Mouse (Mus musculus) liver, adult 2 months (tissue): ENCODE data around the gene Numb. TPM values are rescaled to one million over a fixed set of nuclear protein-coding genes. Genes with fewer than 3 reads are reported as not detected.
"Not testable (repeated sequence)": the region's sequence is repeated elsewhere in the genome, so short reads cannot be mapped to it uniquely, and the experiment has no call there.

ENCODE experiments used
- DNase-seq: peaks from one replicate; pipeline ENCODE4 v3.0.0-alpha.2; 2011; ENCODE audit warnings: low read depth, low spot score; ENCODE audit errors: extremely low read depth
- H3K27ac ChIP-seq: fragments of 200-500 bp; replicated peaks from 2 replicates; pipeline ENCODE4 v1.5.1; 2012; ENCODE audit warnings: low read depth, mild to moderate bottlenecking, control low read depth, inconsistent platforms, low read length; ENCODE audit not compliant: insufficient read depth
- H3K27me3 ChIP-seq: fragments of 200-500 bp; 2 replicates; pipeline ENCODE4 v1.6.1; 2012; ENCODE audit warnings: mild to moderate bottlenecking, moderate library complexity, low read length, inconsistent platforms; ENCODE audit not compliant: control insufficient read depth, insufficient read depth
- H3K36me3 ChIP-seq: fragments of 200-500 bp; 2 replicates; pipeline ENCODE4 v1.6.1; 2012; ENCODE audit warnings: low read length, inconsistent platforms; ENCODE audit not compliant: control insufficient read depth, insufficient read depth
- H3K4me1 ChIP-seq: fragments of 200-500 bp; 2 replicates; pipeline ENCODE4 v1.6.1; 2011; ENCODE audit warnings: low read length; ENCODE audit not compliant: control insufficient read depth, insufficient read depth
- H3K4me3 ChIP-seq: fragments of 200-500 bp; 2 replicates; pipeline ENCODE4 v1.5.1; 2011; ENCODE audit warnings: low read depth, mild to moderate bottlenecking, control low read depth, low read length, moderate library complexity; ENCODE audit not compliant: insufficient read depth
- H3K79me2 ChIP-seq: fragments of 200-500 bp; 2 replicates; pipeline ENCODE4 v1.6.1; 2012; ENCODE audit warnings: inconsistent platforms, mild to moderate bottlenecking, low read length, moderate library complexity; ENCODE audit not compliant: control insufficient read depth, insufficient read depth
- H3K9ac ChIP-seq: fragments of 200-500 bp; 2 replicates; pipeline ENCODE4 v1.6.1; 2012; ENCODE audit warnings: low read depth, mild to moderate bottlenecking, control low read depth, inconsistent platforms, low read length
- CTCF ChIP-seq: fragments of 200-500 bp; IDR thresholded peaks from 2 replicates; pipeline ENCODE4 v1.5.1; 2011; ENCODE audit warnings: low read depth, low read length, control low read depth
- POLR2A ChIP-seq: fragments of 200-500 bp; IDR thresholded peaks from 2 replicates; pipeline ENCODE4 v1.6.1; 2011; ENCODE audit warnings: low read length, control low read depth; ENCODE audit not compliant: insufficient read depth; ENCODE audit errors: extremely low read depth
- WGBS: fragments of 180-500 bp; shearing (Covaris S2); methylation state at CpG from one replicate; pipeline ENCODE4 v1.1.7; 2018; 5-methylcytosine and 5-hydroxymethylcytosine counted together
- polyA plus RNA-seq: library from polyadenylated mRNA; depleted of rRNA; stranded (reverse); fragments of >200 nt; gene quantifications from 2 replicates; pipeline ENCODE4 v1.2.3, GENCODE M21; 2012
- total RNA-seq: library from RNA; depleted of rRNA; stranded (reverse); fragments of >200 nt; gene quantifications from 2 replicates; pipeline ENCODE4 v1.2.3, GENCODE M21; 2014

Numb gene
- total and polyA plus RNA-seq, 2 experiments = 20.2 to 46.7 TPM

- whole genome bisulfite sequencing = 85% methylated on average over 2 of the region's 2 CpGs
- DNase-seq = no peak
Observed at GRCm38 (mm10) chr12:83939332-83939731, 17.6 kb upstream of the Numb start.

GRCm38 (mm10) chr12:83938592-83938991 is 16.9 kb upstream of the Numb start:
- H3K4me3 ChIP-seq, H3K36me3 ChIP-seq, H3K9ac ChIP-seq, H3K27me3 ChIP-seq, H3K4me1 ChIP-seq, DNase-seq, H3K27ac ChIP-seq, H3K79me2 ChIP-seq: not testable (repeated sequence)
- 13% methylated on average over 1 of the region's 1 CpGs for WGBS

More at GRCm38 (mm10) chr12:83939332-83939731, 17.6 kb upstream of the Numb start:
- no peaks in the 10 kb centered on the region for H3K27me3 ChIP-seq
- H3K4me1 ChIP-seq = peaks cover 2% of the 10 kb centered on the region; the same call in 1 of the 2 replicates
- no peak overlapping the region for H3K4me3 ChIP-seq
- no peaks in the 10 kb centered on the region for H3K36me3 ChIP-seq
- no peak overlapping the region for H3K27ac ChIP-seq
- no peak overlapping the region for H3K9ac ChIP-seq
- H3K79me2 ChIP-seq = no peaks in the 10 kb centered on the region
- TF ChIP-seq POLR2A (no peak), CTCF (no peak)

- no peaks in the 10 kb centered on the region for H3K27me3 ChIP-seq
- H3K79me2 ChIP-seq = no peaks in the 10 kb centered on the region; the same call in 1 of the 2 replicates
- no peaks in the 10 kb centered on the region for H3K36me3 ChIP-seq
- no peak overlapping the region for H3K4me3 ChIP-seq
- H3K9ac ChIP-seq = no peak overlapping the region
- no peak overlapping the region for H3K27ac ChIP-seq
- H3K4me1 ChIP-seq = peaks cover 2% of the 10 kb centered on the region; the same call in 1 of the 2 replicates
- WGBS = 67% methylated on average over 10 of the region's 10 CpGs
- DNase-seq = peak; percentile 47
- TF ChIP-seq CTCF (no peak), POLR2A (no peak)
Observed at GRCm38 (mm10) chr12:83937600-83937999, 15.9 kb upstream of the Numb start.

GRCm38 (mm10) chr12:83929186-83929804 is 7.6 kb upstream of the Numb start:
- no peaks in the 10 kb centered on the region for H3K36me3 ChIP-seq
- H3K9ac ChIP-seq = no peak overlapping the region
- no peak for DNase-seq
- H3K79me2 ChIP-seq = no peaks in the 10 kb centered on the region; the same call in 1 of the 2 replicates
- no peaks in the 10 kb centered on the region for H3K27me3 ChIP-seq
- H3K4me3 ChIP-seq = no peak overlapping the region
- H3K27ac ChIP-seq = peak overlapping the region; percentile 27
- peaks cover 8% of the 10 kb centered on the region for H3K4me1 ChIP-seq
- 48% methylated on average over 2 of the region's 2 CpGs for WGBS
- TF ChIP-seq CTCF = no peak
- TF ChIP-seq POLR2A = no peak

- no peak for DNase-seq
- H3K79me2 ChIP-seq = no peaks in the 10 kb centered on the region; the same call in 1 of the 2 replicates
- H3K4me3 ChIP-seq = no peak overlapping the region
- H3K27me3 ChIP-seq = no peaks in the 10 kb centered on the region
- 74% methylated on average over 4 of the region's 4 CpGs for WGBS
- TF ChIP-seq CTCF (no peak), POLR2A (no peak)
- H3K9ac ChIP-seq = no peak overlapping the region
- H3K27ac ChIP-seq = no peak overlapping the region
- peaks cover 16% of the 10 kb centered on the region for H3K4me1 ChIP-seq
- H3K36me3 ChIP-seq = no peaks in the 10 kb centered on the region
Observed at GRCm38 (mm10) chr12:83927747-83928146, 6.0 kb upstream of the Numb start.

GRCm38 (mm10) chr12:83926061-83926460 is 4.3 kb upstream of the Numb start:
- Histone ChIP-seq H3K36me3 (no peaks in the 10 kb centered on the region), H3K9ac (no peak overlapping the region), H3K4me1 (peaks cover 16% of the 10 kb centered on the region), H3K4me3 (no peak overlapping the region), H3K27ac (no peak overlapping the region; the same call in 1 of the 2 replicates), H3K27me3 (no peaks in the 10 kb centered on the region), H3K79me2 (peaks cover 6% of the 10 kb centered on the region; the same call in 1 of the 2 replicates)
- TF ChIP-seq POLR2A (no peak), CTCF (no peak)
- peak; percentile 74 for DNase-seq
- 31% methylated on average over 2 of the region's 2 CpGs for WGBS
